Mouse (Mus musculus) erythroblast, embryonic 14.5 days (primary cell): ENCODE measurements around the gene Tbx21.

ENCODE experiments used
- GATA1 ChIP-seq: IDR thresholded peaks from 2 replicates; pipeline ENCODE4 v1.6.1; 2012; ENCODE audit warnings: low read length, inconsistent platforms, mixed read lengths
- TAL1 ChIP-seq: IDR thresholded peaks from 3 replicates; pipeline ENCODE4 v1.6.1; 2012; ENCODE audit warnings: low read length, inconsistent platforms, mixed read lengths

- TF ChIP-seq GATA1 (no peak), TAL1 (no peak)
Measured at GRCm38 (mm10) chr11:97160341-97160740, 45.2 kb upstream of the Tbx21 start.
